Mouse (Mus musculus): Measurements from ENCODE around the gene Gm45618. TPM values are rescaled to one million over a fixed set of nuclear protein-coding genes. Genes with fewer than 3 reads are reported as not detected.
A peak's percentile ranks its signal among the peaks of the same experiment; 100 is the strongest.

Gm45618 gene
- polyA plus RNA-seq, 1 experiment from 2014 or later = 0.25 TPM

- no peak for ATAC-seq
- 74% methylated on average over 4 of the region's 4 CpGs for WGBS
- no peaks in the 10 kb centered on the region for H3K9me3 ChIP-seq (ENCODE audit: control insufficient read depth, low read length)
- no peaks in the 10 kb centered on the region for H3K27me3 ChIP-seq (replicated peaks; ENCODE audit: control insufficient read depth, insufficient read depth, low read length)
- peak overlapping the region; percentile 89 for H3K4me2 ChIP-seq (ENCODE audit: low read length)
- peaks cover 28% of the 10 kb centered on the region for H3K4me1 ChIP-seq (ENCODE audit: control insufficient read depth, insufficient read depth, low read depth, low read length)
- H3K36me3 ChIP-seq (ENCODE audit: control insufficient read depth, insufficient read depth, low read length) = no peaks in the 10 kb centered on the region
- H3K9ac ChIP-seq (ENCODE audit: low read depth, low read length) = no peak overlapping the region
- H3K4me3 ChIP-seq (ENCODE audit: low read length) = no peak overlapping the region
- H3K27ac ChIP-seq (ENCODE audit: low read depth, low read length) = no peak overlapping the region
Measured at GRCm38 (mm10) chr7:142096701-142097100, 23.8 kb downstream of the Gm45618 start.

- Histone ChIP-seq H3K4me1 (ENCODE audit: control insufficient read depth, insufficient read depth, low read depth, low read length) (peaks cover 41% of the 10 kb centered on the region), H3K27me3 (replicated peaks; ENCODE audit: control insufficient read depth, insufficient read depth, low read length) (no peaks in the 10 kb centered on the region), H3K9me3 (ENCODE audit: control insufficient read depth, low read length) (no peaks in the 10 kb centered on the region), H3K36me3 (ENCODE audit: control insufficient read depth, insufficient read depth, low read length) (no peaks in the 10 kb centered on the region), H3K4me3 (ENCODE audit: low read length) (peak within 1 kb of the TSS; percentile 81), H3K4me2 (ENCODE audit: low read length) (peak within 1 kb of the TSS; percentile 89), H3K27ac (ENCODE audit: low read depth, low read length) (peak within 1 kb of the TSS; percentile 96), H3K9ac (ENCODE audit: low read depth, low read length) (peak within 1 kb of the TSS; percentile 98)
- ATAC-seq = peak; percentile 83
- WGBS = 0% methylated on average over 59 of the region's 63 CpGs
Measured at GRCm38 (mm10) chr7:142095183-142095931, 25.2 kb downstream of the Gm45618 start, which contains the start of gene Dusp8. TSS of gene Dusp8 (minus strand) at chr7:142095843.

GRCm38 (mm10) chr7:142094301-142095143, 26.0 kb downstream of the Gm45618 start:
- Histone ChIP-seq H3K9ac (ENCODE audit: low read depth, low read length) (peak overlapping the region; percentile 98), H3K27me3 (replicated peaks; ENCODE audit: control insufficient read depth, insufficient read depth, low read length) (no peaks in the 10 kb centered on the region), H3K27ac (ENCODE audit: low read depth, low read length) (peak overlapping the region; percentile 96), H3K36me3 (ENCODE audit: control insufficient read depth, insufficient read depth, low read length) (no peaks in the 10 kb centered on the region), H3K9me3 (ENCODE audit: control insufficient read depth, low read length) (no peaks in the 10 kb centered on the region), H3K4me2 (ENCODE audit: low read length) (peak overlapping the region; percentile 89), H3K4me1 (ENCODE audit: control insufficient read depth, insufficient read depth, low read depth, low read length) (peaks cover 50% of the 10 kb centered on the region), H3K4me3 (ENCODE audit: low read length) (peak overlapping the region; percentile 81)
- ATAC-seq = peak; percentile 44
- 0% methylated on average over 60 of the region's 89 CpGs for WGBS

GRCm38 (mm10) chr7:142093696-142094240, 26.8 kb downstream of the Gm45618 start:
- ATAC-seq = 0 out of 2 replicates have a peak, but pooled peaks have one; percentile 2
- Histone ChIP-seq H3K36me3 (ENCODE audit: control insufficient read depth, insufficient read depth, low read length) (no peaks in the 10 kb centered on the region; the same call in 1 of the 2 replicates), H3K9me3 (ENCODE audit: control insufficient read depth, low read length) (no peaks in the 10 kb centered on the region), H3K4me3 (ENCODE audit: low read length) (peak overlapping the region; percentile 81), H3K27ac (ENCODE audit: low read depth, low read length) (peak overlapping the region; percentile 96), H3K4me2 (ENCODE audit: low read length) (peak overlapping the region; percentile 89), H3K27me3 (replicated peaks; ENCODE audit: control insufficient read depth, insufficient read depth, low read length) (no peaks in the 10 kb centered on the region), H3K9ac (ENCODE audit: low read depth, low read length) (peak overlapping the region; percentile 98), H3K4me1 (ENCODE audit: control insufficient read depth, insufficient read depth, low read depth, low read length) (peaks cover 57% of the 10 kb centered on the region)
- WGBS = 13% methylated on average over 6 of the region's 6 CpGs

DNA sequence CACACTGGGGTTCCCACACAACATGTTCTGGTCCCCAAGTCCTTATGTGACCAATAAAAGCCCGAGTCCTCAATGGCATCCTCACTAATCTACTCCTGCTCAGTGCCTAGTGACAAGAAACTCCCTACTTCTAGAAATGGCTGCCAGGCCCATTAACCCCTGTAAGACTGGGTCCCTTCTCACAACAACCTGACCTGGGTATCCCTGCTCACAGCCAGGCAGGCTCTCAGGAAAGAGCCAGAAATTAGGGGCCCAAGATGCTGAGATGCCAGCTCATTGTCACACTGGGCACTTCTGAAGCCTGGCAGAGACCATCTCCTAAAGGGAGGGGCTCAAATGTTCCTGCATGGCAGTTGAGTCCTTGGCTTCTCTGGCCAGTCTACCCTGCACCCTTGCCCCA, 27.5 kb downstream of the Gm45618 start:
- Histone ChIP-seq H3K27me3 (replicated peaks; ENCODE audit: control insufficient read depth, insufficient read depth, low read length) (no peaks in the 10 kb centered on the region), H3K9ac (ENCODE audit: low read depth, low read length) (peak overlapping the region; percentile 98), H3K36me3 (ENCODE audit: control insufficient read depth, insufficient read depth, low read length) (peaks cover 4% of the 10 kb centered on the region; the same call in 1 of the 2 replicates), H3K9me3 (ENCODE audit: control insufficient read depth, low read length) (no peaks in the 10 kb centered on the region), H3K4me2 (ENCODE audit: low read length) (peak overlapping the region; percentile 89), H3K27ac (ENCODE audit: low read depth, low read length) (peak overlapping the region; percentile 96), H3K4me3 (ENCODE audit: low read length) (peak overlapping the region; percentile 81), H3K4me1 (ENCODE audit: control insufficient read depth, insufficient read depth, low read depth, low read length) (peaks cover 64% of the 10 kb centered on the region)
- 21% methylated on average over 1 of the region's 1 CpGs for WGBS
- no peak for ATAC-seq

DNA sequence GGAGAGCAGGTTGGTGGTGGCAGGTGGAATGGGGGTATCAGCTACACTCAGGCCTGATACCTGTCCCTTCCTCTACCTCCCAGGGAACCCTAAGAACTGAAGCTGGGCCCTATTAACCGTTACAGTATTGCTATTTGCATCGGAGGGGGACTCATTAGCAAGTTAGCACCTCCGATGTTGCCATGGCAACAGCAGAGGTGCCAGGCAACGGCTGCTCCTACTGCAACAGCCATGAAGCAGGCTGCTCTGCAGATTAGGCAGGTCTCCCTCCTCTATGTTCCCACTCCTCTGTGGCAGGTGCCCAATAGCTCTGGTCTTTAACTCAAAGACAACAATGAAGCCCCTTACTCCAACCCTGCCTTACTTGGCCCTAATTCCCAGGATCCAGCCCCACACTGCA, 28.7 kb downstream of the Gm45618 start:
- Histone ChIP-seq H3K27ac (ENCODE audit: low read depth, low read length) (peak overlapping the region; percentile 96), H3K9ac (ENCODE audit: low read depth, low read length) (peak overlapping the region; percentile 98), H3K9me3 (ENCODE audit: control insufficient read depth, low read length) (no peaks in the 10 kb centered on the region), H3K36me3 (ENCODE audit: control insufficient read depth, insufficient read depth, low read length) (peaks cover 12% of the 10 kb centered on the region), H3K27me3 (replicated peaks; ENCODE audit: control insufficient read depth, insufficient read depth, low read length) (no peaks in the 10 kb centered on the region), H3K4me1 (ENCODE audit: control insufficient read depth, insufficient read depth, low read depth, low read length) (peaks cover 64% of the 10 kb centered on the region), H3K4me3 (ENCODE audit: low read length) (peak overlapping the region; percentile 81), H3K4me2 (ENCODE audit: low read length) (peak overlapping the region; percentile 89)
- WGBS = 0% methylated on average over 4 of the region's 4 CpGs
- ATAC-seq = 0 out of 2 replicates have a peak, but pooled peaks have one; percentile 17

DNA sequence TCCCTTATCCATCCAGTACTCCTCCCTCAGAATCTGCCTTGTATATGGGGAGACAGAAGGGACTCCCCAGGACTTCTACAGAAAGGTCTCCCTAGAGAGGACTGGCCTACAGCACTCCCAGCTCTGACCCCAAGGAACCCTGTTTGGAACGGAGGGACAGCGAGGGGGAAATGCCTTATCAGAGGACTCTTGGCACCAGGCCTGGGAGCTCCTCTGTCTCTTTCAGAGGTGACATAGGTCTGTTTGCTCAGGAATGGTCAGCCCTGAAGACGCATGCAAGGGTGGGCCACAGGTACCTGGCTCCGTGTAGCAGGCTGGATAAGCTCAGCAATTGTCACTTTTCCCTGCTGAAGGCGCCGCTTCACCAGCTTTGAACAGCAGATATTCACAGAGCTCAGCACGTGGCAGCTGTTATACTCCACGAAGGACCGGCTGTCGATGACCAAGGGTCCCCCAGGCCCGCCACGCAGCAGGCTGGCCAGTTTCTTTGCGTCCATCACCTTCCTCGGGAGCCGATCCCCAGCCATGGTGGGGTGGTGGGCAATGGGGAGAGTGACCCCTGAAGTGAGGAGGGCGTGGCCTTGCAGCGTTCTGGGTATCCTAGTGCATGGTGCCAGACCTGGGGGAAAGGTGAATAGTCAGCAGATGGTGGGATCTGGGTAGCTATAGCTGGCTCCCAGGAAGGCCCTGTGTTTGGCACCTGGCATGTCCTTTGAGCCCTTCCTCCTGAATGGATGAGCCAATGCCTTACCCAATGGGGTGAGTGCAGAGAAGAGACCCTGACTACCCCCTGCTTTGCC, 30.7 kb downstream of the Gm45618 start:
- peaks cover 60% of the 10 kb centered on the region for H3K4me1 ChIP-seq (ENCODE audit: control insufficient read depth, insufficient read depth, low read depth, low read length)
- ATAC-seq = no peak
- H3K4me2 ChIP-seq (ENCODE audit: low read length) = peak overlapping the region; percentile 89
- no peaks in the 10 kb centered on the region for H3K9me3 ChIP-seq (ENCODE audit: control insufficient read depth, low read length)
- WGBS = 41% methylated on average over 17 of the region's 17 CpGs
- H3K9ac ChIP-seq (ENCODE audit: low read depth, low read length) = peak overlapping the region; percentile 48
- H3K36me3 ChIP-seq (ENCODE audit: control insufficient read depth, insufficient read depth, low read length) = peaks cover 27% of the 10 kb centered on the region
- H3K27me3 ChIP-seq (replicated peaks; ENCODE audit: control insufficient read depth, insufficient read depth, low read length) = no peaks in the 10 kb centered on the region
- H3K4me3 ChIP-seq (ENCODE audit: low read length) = 0 out of 2 replicates have a peak overlapping the region, but pooled peaks have one; percentile 7
- peak overlapping the region; percentile 76 for H3K27ac ChIP-seq (ENCODE audit: low read depth, low read length)

DNA sequence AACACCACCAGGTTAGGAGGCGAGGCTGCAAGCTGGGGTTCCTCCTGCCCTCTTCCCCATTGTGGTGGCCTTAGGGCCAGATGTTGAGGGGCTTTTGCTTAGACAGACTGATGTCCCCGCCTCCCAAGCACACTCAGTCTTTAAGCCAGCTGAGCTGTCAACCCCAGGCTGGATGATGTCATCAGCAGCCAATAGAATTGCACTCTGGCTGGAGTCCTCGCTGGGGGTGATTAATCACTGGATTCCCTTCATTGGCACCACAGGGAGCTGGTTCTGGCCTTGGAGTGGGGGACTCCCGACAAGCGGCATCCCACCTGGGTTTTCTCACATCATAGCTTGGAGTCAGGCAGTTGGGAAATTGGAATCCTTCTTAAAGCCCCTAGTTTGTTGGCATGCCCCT, 31.6 kb downstream of the Gm45618 start:
- peak; percentile 68 for ATAC-seq
- under 1% methylated on average over 5 of the region's 5 CpGs for WGBS
- H3K9me3 ChIP-seq (ENCODE audit: control insufficient read depth, low read length) = no peaks in the 10 kb centered on the region
- H3K27ac ChIP-seq (ENCODE audit: low read depth, low read length) = peak overlapping the region; percentile 76
- H3K9ac ChIP-seq (ENCODE audit: low read depth, low read length) = peak overlapping the region; percentile 48
- H3K4me3 ChIP-seq (ENCODE audit: low read length) = peak overlapping the region; percentile 9; the same call in 1 of the 2 replicates
- H3K36me3 ChIP-seq (ENCODE audit: control insufficient read depth, insufficient read depth, low read length) = peaks cover 29% of the 10 kb centered on the region
- peaks cover 68% of the 10 kb centered on the region for H3K4me1 ChIP-seq (ENCODE audit: control insufficient read depth, insufficient read depth, low read depth, low read length)
- H3K4me2 ChIP-seq (ENCODE audit: low read length) = peak overlapping the region; percentile 89
- H3K27me3 ChIP-seq (replicated peaks; ENCODE audit: control insufficient read depth, insufficient read depth, low read length) = no peaks in the 10 kb centered on the region

Measured in hindbrain, embryonic 16.5 days (tissue).